In the genomic region with DNA sequence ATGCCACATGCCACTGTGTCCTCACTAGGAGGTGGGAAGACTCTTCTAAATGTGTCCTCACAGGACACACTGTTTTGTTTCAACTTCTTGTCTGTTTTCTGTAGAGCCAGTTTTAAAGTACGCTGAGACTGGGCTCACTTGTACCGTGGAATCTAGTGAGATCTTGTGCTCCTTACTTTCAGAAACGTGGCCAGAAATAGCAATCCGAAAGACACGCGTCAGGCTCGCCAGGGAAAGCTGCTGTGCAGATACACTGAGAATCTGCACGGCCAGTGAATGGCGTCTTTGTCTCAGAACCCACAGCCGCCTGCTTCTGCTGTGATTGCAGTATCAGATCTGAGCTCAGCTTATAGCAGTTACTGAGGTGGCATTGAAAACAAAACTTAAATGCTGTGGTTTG, we compare ENCODE assay signal across 8 mouse cellular contexts. TPM values are rescaled to one million over a fixed set of nuclear protein-coding genes. Genes with fewer than 3 reads are reported as not detected.
DNase-seq lines count a peak whose midpoint lies in the region; ATAC-seq and TF ChIP-seq lines count a peak whose summit lies in the region.

No protein-coding gene starts in this region.

- no peak overlapping the region for H3K4me3 ChIP-seq in lung, embryonic 15.5 days
- H3K4me3 ChIP-seq in layer of hippocampus, adult 2 months = peak overlapping the region; percentile 4; the same call in 1 of the 2 replicates

- no peak for ATAC-seq in lung, embryonic 15.5 days (ENCODE audit: borderline replicate concordance, extremely low read depth, low FRiP score, low TSS enrichment)
- ATAC-seq in erythroid progenitor cell, adult 5-6 weeks (replicated peaks; ENCODE audit: low FRiP score, poor library complexity, severe bottlenecking) = no peak

- no peak overlapping the region for H3K9ac ChIP-seq in lung, embryonic 15.5 days

- 0 out of 2 replicates have a peak, but pooled peaks cover 7% of the 10 kb centered on the region for H3K4me1 ChIP-seq in lung, embryonic 15.5 days

- H3K9me3 ChIP-seq in lung, embryonic 15.5 days = no peaks in the 10 kb centered on the region

- DNase-seq in lung, adult 18-20 months = no peak
- peak; percentile 42 to 72 for DNase-seq in frontal cortex, postnatal 36 days (ENCODE audit: low spot score in 2 of 2)
- DNase-seq in layer of hippocampus, adult 2 months (ENCODE audit: low spot score in 2 of 2) = peak in 1 of 2 experiments; percentile 36
- DNase-seq in right cerebral cortex, postnatal 25 days = peak; percentile 36
- no peak for DNase-seq in spleen, adult 18-20 months
- no peak for DNase-seq in ovary, postnatal 14 days (ENCODE audit: low spot score)

- no peak for TF ChIP-seq CTCF in layer of hippocampus, adult 2 months (conservative IDR thresholded peaks at IDR 0.05)

- no peaks in the 10 kb centered on the region for H3K27me3 ChIP-seq in lung, embryonic 15.5 days

- H3K36me3 ChIP-seq in lung, embryonic 15.5 days = no peaks in the 10 kb centered on the region

- 0 out of 2 replicates have a peak overlapping the region, but pooled peaks have one; percentile 27 for H3K27ac ChIP-seq in lung, embryonic 15.5 days
- H3K27ac ChIP-seq in layer of hippocampus, adult 2 months = peak overlapping the region; percentile 67

- H3K4me2 ChIP-seq in lung, embryonic 15.5 days = no peak overlapping the region

- WGBS in lung, embryonic 15.5 days = 37% methylated on average over 10 of the region's 10 CpGs

RNA-seq across cellular contexts. Expression of a gene that starts 28.9 kb away (rescaled TPM):
- polyA plus RNA-seq in lung, embryonic 15.5 days (2015; fragmentation: Nextera tagmentation; extraction: Ambion mirVana) = not detected in 2 replicates
- total RNA-seq in layer of hippocampus, adult 2 months (2021) = 1 to 10 TPM; 4.4 to 5.7 TPM
- not detected in 2 replicates for total RNA-seq in erythroid progenitor cell, adult 5-6 weeks (2015; ENCODE audit: low replicate concordance)
- total RNA-seq in erythroid progenitor cell, adult 5-6 weeks (2017; ENCODE audit: low replicate concordance) = not detected in 2 replicates

RNA-seq across cellular contexts. Expression of a gene that starts 40.5 kb away (rescaled TPM):
- not detected in 2 replicates for polyA plus RNA-seq in lung, embryonic 15.5 days (2015; fragmentation: Nextera tagmentation; extraction: Ambion mirVana)
- total RNA-seq in layer of hippocampus, adult 2 months (2021) = not detected
- total RNA-seq in erythroid progenitor cell, adult 5-6 weeks (2015; ENCODE audit: low replicate concordance) = not detected in 2 replicates
- not detected in 2 replicates for total RNA-seq in erythroid progenitor cell, adult 5-6 weeks (2017; ENCODE audit: low replicate concordance)

RNA-seq across cellular contexts. Expression of a gene that starts 48.4 kb away (rescaled TPM):
- not detected in 2 replicates for polyA plus RNA-seq in lung, embryonic 15.5 days (2015; fragmentation: Nextera tagmentation; extraction: Ambion mirVana)
- not detected for total RNA-seq in layer of hippocampus, adult 2 months (2021)
- not detected in 2 replicates for total RNA-seq in erythroid progenitor cell, adult 5-6 weeks (2015; ENCODE audit: low replicate concordance)
- total RNA-seq in erythroid progenitor cell, adult 5-6 weeks (2017; ENCODE audit: low replicate concordance) = not detected in 2 replicates

RNA-seq across cellular contexts. Expression of a gene that starts 57.9 kb away (rescaled TPM):
- not detected in 2 replicates for polyA plus RNA-seq in lung, embryonic 15.5 days (2015; fragmentation: Nextera tagmentation; extraction: Ambion mirVana)
- not detected for total RNA-seq in layer of hippocampus, adult 2 months (2021)
- total RNA-seq in erythroid progenitor cell, adult 5-6 weeks (2015; ENCODE audit: low replicate concordance) = not detected in 2 replicates
- total RNA-seq in erythroid progenitor cell, adult 5-6 weeks (2017; ENCODE audit: low replicate concordance) = not detected in 2 replicates

Comparison
In these comparisons a context has a peak if more than half of its experiments do, and no peak if none do; other contexts are left out.
1. DNase-seq: peak in frontal cortex, postnatal 36 days (2 of 2) and right cerebral cortex, postnatal 25 days (single experiment); none in lung, adult 18-20 months (0 of 2), spleen, adult 18-20 months (0 of 2) and ovary, postnatal 14 days (single experiment).
2. RNA of a gene that starts 28.9 kb away (total RNA-seq): 4.4 to 5.7 TPM in layer of hippocampus, adult 2 months; not detected in erythroid progenitor cell, adult 5-6 weeks; every median in the first group is over 4 times any median in the second.